Mouse (Mus musculus) gastrocnemius, adult 2 months (tissue): Measurements from ENCODE around the gene Tmem30c. TPM values are rescaled to one million over a fixed set of nuclear protein-coding genes. Genes with fewer than 3 reads are reported as not detected.

Experiments
- DNase-seq: peaks from one replicate; pipeline ENCODE4 v3.0.0; 2022
- H3K27ac ChIP-seq: fragments of 200-600 bp; 2 replicates; pipeline ENCODE4 v1.8.1; 2022; ENCODE audit warnings: mild to moderate bottlenecking
- H3K4me3 ChIP-seq: fragments of 200-600 bp; 2 replicates; pipeline ENCODE4 v1.8.1; 2022; ENCODE audit warnings: mild to moderate bottlenecking, moderate library complexity
- CTCF ChIP-seq: fragments of 200-600 bp; IDR thresholded peaks from 2 replicates; pipeline ENCODE4 v1.8.1; 2022; ENCODE audit warnings: antibody characterized with exemption, mild to moderate bottlenecking, moderate library complexity
- intact Hi-C: fragments of 180-260 bp; cut with DNase I; formaldehyde crosslinking; loops from one replicate; pipeline ENCODE4 v1.15.1; 2025
- long read RNA-seq, 2 experiments: library from polyadenylated mRNA; stranded (forward); transcript quantifications; one replicate each; pipeline ENCODE4 v2.0.0; 2021
- total RNA-seq, 2 experiments: library from RNA; stranded (reverse); gene quantifications; 2 replicates each; pipeline ENCODE4 v1.2.3; 2021

Tmem30c gene
- total RNA-seq: not detected
- long read RNA-seq, experiment 1: 0 reads
- long read RNA-seq, experiment 2: 0 reads

DNA sequence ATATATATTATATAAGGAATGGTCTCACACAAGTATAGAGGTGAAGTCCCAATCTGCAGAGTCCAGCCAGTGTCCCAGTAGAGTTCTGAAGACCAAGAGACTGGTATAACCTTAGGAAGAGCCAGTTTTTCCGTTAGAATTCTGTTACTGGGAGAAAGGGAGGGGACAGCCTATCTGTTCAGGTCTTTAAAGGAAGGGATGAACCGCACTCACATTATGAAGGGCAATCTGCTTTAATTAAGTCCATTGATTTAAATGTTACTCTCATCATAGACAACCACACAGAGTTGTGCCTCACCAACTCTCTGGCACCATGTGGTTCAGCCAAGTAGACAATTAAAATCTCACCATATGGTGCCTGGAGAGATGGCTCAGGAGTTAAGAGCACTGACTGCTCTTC, at the start of gene Tmem30c:
Gene Tmem30c, minus strand, starts transcription at position 101 of the 400 bp plus-strand sequence.
- TF ChIP-seq CTCF: no peak
- intact Hi-C loops: no loop called here
- DNase-seq: no peak
- Histone ChIP-seq H3K4me3 (no peak within 1 kb of the TSS), H3K27ac (no peak within 1 kb of the TSS)

- no peak overlapping the region for H3K4me3 ChIP-seq
- no peak for DNase-seq
- intact Hi-C loops: no loop called here
- no peak for TF ChIP-seq CTCF
- H3K27ac ChIP-seq: no peak overlapping the region
Observed at GRCm38 (mm10) chr16:57340613-57340898, 47.9 kb upstream of the Tmem30c start.

DNA sequence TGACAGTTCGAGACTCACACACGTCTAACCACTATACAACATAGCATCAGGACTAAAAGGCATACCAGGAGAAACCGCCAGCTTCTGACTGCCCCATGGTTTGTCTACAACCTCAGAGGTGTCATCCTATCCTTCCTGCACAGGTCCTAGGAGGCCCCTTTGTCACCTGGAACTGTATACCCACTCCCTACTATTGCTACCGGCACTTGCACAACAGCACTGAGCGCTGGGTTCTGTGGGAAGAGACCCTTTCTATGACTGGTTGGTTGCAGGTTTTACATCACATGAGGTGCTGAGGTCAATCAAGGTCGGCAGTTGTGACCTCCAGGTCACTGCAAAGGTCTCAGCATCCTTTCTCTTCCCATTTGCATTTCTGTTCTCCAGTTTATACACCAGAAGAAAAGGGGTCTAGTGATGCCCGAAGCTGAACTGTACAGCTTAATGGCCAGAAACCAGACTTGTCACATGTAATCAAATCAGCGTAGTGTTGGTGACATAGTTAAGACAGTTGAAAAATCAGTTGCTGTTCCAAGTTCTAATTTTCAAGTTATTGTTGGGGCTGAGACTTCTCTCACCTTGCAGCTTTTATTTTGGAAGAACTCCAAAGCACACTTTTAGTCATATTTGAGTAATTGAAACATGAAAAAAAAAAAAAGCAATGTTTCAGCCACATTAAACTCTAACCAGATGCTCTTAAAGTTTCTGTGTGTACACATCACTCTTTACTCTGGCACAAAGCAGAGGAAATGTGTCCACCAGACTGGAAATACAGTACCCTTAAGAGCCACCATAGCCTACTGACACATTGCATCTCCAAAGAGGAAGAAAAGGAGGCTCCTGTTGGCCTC, 47.3 kb upstream of the Tmem30c start:
- TF ChIP-seq CTCF: no peak
- Histone ChIP-seq H3K27ac (no peak overlapping the region), H3K4me3 (no peak overlapping the region)
- DNase-seq: no peak
- intact Hi-C loops: no loop called here

DNA sequence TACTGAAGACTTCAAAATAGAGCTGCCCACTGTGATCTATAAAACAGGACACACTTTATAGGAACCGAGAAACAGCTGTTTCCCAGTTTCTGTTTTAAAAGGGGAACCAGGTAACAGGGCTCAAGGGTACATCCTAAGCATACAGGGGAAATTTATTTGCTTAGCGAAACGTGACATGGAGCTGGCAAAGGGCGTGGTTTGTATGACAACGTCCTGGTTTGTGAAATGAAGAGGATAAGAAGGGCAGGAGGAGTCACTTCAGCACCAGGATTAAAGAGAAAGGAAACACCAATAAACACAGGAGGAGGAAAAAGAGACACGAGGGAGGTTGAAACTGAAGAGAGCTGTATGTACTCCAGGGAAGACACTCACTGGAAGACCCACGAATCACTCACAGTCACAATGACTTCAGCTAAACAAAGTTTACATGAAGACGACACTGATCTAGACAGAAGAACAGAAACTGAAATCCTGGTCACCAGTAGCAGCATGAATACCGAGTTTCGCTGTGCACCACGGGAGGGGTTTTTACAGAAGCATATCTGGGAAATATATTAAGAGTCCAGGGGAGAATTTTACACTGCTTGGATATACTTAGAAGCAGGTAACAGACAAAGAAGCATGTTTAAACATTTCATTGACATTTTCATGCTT, 44.2 kb upstream of the Tmem30c start:
- TF ChIP-seq CTCF: no peak
- peak overlapping the region; percentile 77 for H3K27ac ChIP-seq
- DNase-seq: no peak
- intact Hi-C loops: no loop called here
- H3K4me3 ChIP-seq: peak overlapping the region; percentile 61

DNA sequence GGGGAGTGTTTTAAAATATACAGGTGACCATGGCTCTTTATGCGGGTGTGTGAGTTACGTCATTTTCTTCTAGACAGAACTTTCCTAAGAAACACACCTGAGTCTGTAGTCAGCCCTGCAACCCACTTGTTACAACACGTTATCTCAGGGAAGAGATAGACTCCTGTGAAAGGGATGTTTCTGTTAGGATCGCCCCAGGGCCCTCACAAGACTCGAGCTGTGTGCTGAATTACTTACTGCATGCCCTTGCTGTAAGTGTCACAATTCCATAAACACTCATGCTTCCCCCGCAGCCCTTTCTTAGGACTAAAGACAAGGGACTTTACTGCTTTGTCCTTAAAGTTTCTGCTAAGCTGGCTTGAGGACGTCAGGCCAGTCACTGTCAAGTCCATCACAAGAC, 39.6 kb upstream of the Tmem30c start:
- no peak overlapping the region for H3K27ac ChIP-seq
- DNase-seq: no peak
- no peak for TF ChIP-seq CTCF

DNA sequence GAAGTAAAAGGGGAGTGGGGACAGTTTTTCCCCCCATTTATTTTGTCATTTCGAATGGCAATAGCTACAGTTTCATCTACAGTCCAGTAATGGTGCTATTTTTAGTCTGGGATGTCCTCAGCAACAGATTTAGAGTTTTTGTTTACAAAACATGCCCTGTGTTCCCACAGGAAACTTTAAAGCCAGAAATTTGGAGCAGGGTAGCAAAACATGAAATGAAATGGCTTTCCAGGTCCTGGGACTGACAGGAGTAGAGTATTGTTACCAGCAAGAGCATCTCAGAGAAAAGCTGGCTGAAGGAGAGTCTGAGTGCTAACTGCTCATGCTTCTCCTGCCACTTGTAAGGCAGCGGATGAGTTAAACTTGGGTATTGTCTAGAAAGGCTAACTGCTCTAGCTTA, 37.4 kb upstream of the Tmem30c start:
- no peak for DNase-seq
- no peak for TF ChIP-seq CTCF
- intact Hi-C loops: no loop called here
- Histone ChIP-seq H3K4me3 (no peak overlapping the region), H3K27ac (peak overlapping the region; percentile 75)

More for the DNA sequence above, 39.6 kb upstream of the Tmem30c start:
- intact Hi-C loops: no loop called here
- H3K4me3 ChIP-seq: no peak overlapping the region

GRCm38 (mm10) chr16:57329028-57329427, 36.4 kb upstream of the Tmem30c start:
- intact Hi-C loops: no loop called here
- no peak for TF ChIP-seq CTCF
- no peak for DNase-seq
- H3K4me3 ChIP-seq: no peak overlapping the region
- H3K27ac ChIP-seq: peak overlapping the region; percentile 75

DNA sequence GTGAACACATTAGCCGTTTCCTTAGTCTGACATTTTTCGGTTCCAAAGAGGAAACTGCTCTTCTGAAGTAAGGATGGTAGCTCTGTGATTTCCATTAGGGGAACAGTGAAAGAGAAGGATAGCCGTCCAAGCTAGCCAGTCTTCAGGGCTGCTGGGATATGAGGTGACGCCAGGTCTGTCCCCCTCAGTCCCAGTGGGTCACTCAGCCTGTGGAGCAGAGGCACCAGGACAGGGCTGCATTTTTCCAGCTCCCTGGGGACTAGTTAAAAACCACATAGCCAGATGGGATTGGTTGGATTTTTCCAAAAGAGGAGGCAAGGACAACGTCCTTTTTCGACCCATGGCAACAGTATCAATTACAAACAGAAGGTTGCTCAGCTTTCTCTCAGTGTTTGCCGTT, 34.3 kb upstream of the Tmem30c start:
- peak; percentile 77 for DNase-seq
- intact Hi-C loops: no loop called here
- Histone ChIP-seq H3K4me3 (peak overlapping the region; percentile 29; the same call in 1 of the 2 replicates), H3K27ac (peak overlapping the region; percentile 75)
- TF ChIP-seq CTCF: no peak

GRCm38 (mm10) chr16:57319284-57320124, 26.8 kb upstream of the Tmem30c start:
- Histone ChIP-seq H3K4me3 (no peak overlapping the region), H3K27ac (peak overlapping the region; percentile 67)
- DNase-seq: no peak
- no peak for TF ChIP-seq CTCF
- intact Hi-C loops: loop anchor here (5.0 kb wide), 1 partner anchor 77 kb away; no protein-coding TSS in a partner anchor

DNA sequence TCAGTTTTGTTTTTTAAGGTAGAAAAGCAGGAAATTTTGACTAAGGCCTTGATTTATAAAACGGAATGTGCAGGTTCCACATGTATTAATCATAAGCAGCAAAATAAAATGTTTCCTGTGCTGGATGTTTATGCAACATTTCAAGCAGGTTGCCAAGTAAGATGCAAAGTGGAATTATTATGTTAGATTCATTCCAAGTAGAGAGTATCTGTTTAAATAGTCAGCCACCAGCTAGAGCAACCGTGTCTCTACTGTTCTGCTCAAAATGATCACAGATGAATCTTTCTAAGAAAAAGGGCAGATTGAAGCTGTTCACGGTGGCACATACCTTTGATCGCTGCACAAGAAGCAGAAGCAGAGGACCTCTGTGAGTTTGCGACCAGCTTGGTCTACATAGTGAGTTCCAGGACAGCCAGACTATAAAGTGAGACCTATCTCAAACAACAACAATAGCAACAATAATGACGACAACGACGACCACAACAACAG, 26.0 kb upstream of the Tmem30c start:
- no peak for DNase-seq
- no peak for TF ChIP-seq CTCF
- peak overlapping the region; percentile 32 for H3K27ac ChIP-seq
- intact Hi-C loops: no loop called here
- H3K4me3 ChIP-seq: no peak overlapping the region

GRCm38 (mm10) chr16:57317882-57318636, 25.4 kb upstream of the Tmem30c start:
- TF ChIP-seq CTCF: no peak
- no peak for DNase-seq
- Histone ChIP-seq H3K27ac (peak overlapping the region; percentile 32), H3K4me3 (no peak overlapping the region)
- intact Hi-C loops: no loop called here

- DNase-seq: no peak
- TF ChIP-seq CTCF: no peak
- Histone ChIP-seq H3K4me3 (no peak overlapping the region), H3K27ac (peak overlapping the region; percentile 32; the same call in 1 of the 2 replicates)
- intact Hi-C loops: no loop called here
Observed at GRCm38 (mm10) chr16:57317127-57317526, 24.5 kb upstream of the Tmem30c start.
